Mouse (Mus musculus) limb, embryonic 11.5 days (tissue): ENCODE data around the gene Tmc1. TPM values are rescaled to one million over a fixed set of nuclear protein-coding genes. Genes with fewer than 3 reads are reported as not detected.

Experiments used
- ATAC-seq: fragments of 200-750 bp; cut with Nextera tagmentation; 2 replicates; pipeline ENCODE4 v1.8.0; 2017; ENCODE audit warnings: low read depth; ENCODE audit not compliant: insufficient number of reproducible peaks, low FRiP score, low TSS enrichment
- DNase-seq: peaks from one replicate; pipeline ENCODE4 v3.0.0-alpha.2; 2015; ENCODE audit warnings: low spot score
- H3K27ac ChIP-seq: fragments of 300-500 bp; sonication (generic); replicated peaks from 2 replicates; pipeline ENCODE4 v1.5.1; 2014; ENCODE audit warnings: low read depth, mild to moderate bottlenecking, low read length
- H3K27me3 ChIP-seq: fragments of 300-500 bp; sonication (generic); 2 replicates; pipeline ENCODE4 v1.6.1; 2014; ENCODE audit warnings: mild to moderate bottlenecking, low read length, mixed read lengths; ENCODE audit not compliant: control insufficient read depth, insufficient read depth
- H3K36me3 ChIP-seq: fragments of 300-500 bp; sonication (generic); 2 replicates; pipeline ENCODE4 v1.6.1; 2014; ENCODE audit warnings: mild to moderate bottlenecking, low read length, moderate library complexity, mixed read lengths; ENCODE audit not compliant: control insufficient read depth, insufficient read depth
- H3K4me1 ChIP-seq: fragments of 300-500 bp; sonication (generic); 2 replicates; pipeline ENCODE4 v1.6.1; 2014; ENCODE audit warnings: low read length, mixed read lengths; ENCODE audit not compliant: control insufficient read depth, insufficient read depth
- H3K4me2 ChIP-seq: fragments of 300-500 bp; sonication (generic); 2 replicates; pipeline ENCODE4 v1.6.1; 2014; ENCODE audit warnings: low read depth, mild to moderate bottlenecking, moderate library complexity; ENCODE audit not compliant: severe bottlenecking
- H3K4me3 ChIP-seq: fragments of 300-500 bp; sonication (generic); 2 replicates; pipeline ENCODE4 v1.5.1; 2014; ENCODE audit warnings: low read depth, low read length
- H3K9ac ChIP-seq: fragments of 300-500 bp; sonication (generic); 2 replicates; pipeline ENCODE4 v1.6.1; 2014; ENCODE audit warnings: mild to moderate bottlenecking, low read length
- H3K9me3 ChIP-seq: fragments of 300-500 bp; sonication (generic); 2 replicates; pipeline ENCODE4 v1.6.1; 2016; ENCODE audit warnings: low read length; ENCODE audit not compliant: control insufficient read depth
- WGBS: fragments of 180-500 bp; shearing (Covaris S2); extraction: QIAGEN DNeasy Blood & Tissue Kit; methylation state at CpG from one replicate; pipeline ENCODE4 v1.1.7; 2014; 5-methylcytosine and 5-hydroxymethylcytosine counted together
- polyA plus RNA-seq: library from polyadenylated mRNA; unstranded; fragments of >200 nt; fragmentation: Nextera tagmentation; extraction: Ambion mirVana; gene quantifications from 2 replicates; pipeline ENCODE4 v1.2.1, GENCODE M21; 2014

Tmc1 gene
- not detected in 2 replicates for polyA plus RNA-seq

GRCm38 (mm10) chr19:20953874-20954273 is at the start of gene Tmc1:
TSS of gene Tmc1 (minus strand) at chr19:20954202.
- H3K27ac ChIP-seq: no peak within 1 kb of the TSS
- H3K9ac ChIP-seq: no peak within 1 kb of the TSS
- 88% methylated on average over 6 of the region's 6 CpGs for WGBS
- no peaks in the 10 kb centered on the region for H3K36me3 ChIP-seq
- H3K4me3 ChIP-seq: no peak within 1 kb of the TSS
- H3K4me2 ChIP-seq: no peak within 1 kb of the TSS
- H3K9me3 ChIP-seq: no peaks in the 10 kb centered on the region
- DNase-seq: no peak
- ATAC-seq: no peak
- H3K27me3 ChIP-seq: no peaks in the 10 kb centered on the region
- H3K4me1 ChIP-seq: no peaks in the 10 kb centered on the region

- no peak overlapping the region for H3K9ac ChIP-seq
- H3K27ac ChIP-seq: no peak overlapping the region
- no peaks in the 10 kb centered on the region for H3K4me1 ChIP-seq
- DNase-seq (no peak), ATAC-seq (no peak)
- H3K27me3 ChIP-seq: no peaks in the 10 kb centered on the region
- H3K4me2 ChIP-seq: no peak overlapping the region
- no peaks in the 10 kb centered on the region for H3K36me3 ChIP-seq
- H3K4me3 ChIP-seq: no peak overlapping the region
- H3K9me3 ChIP-seq: no peaks in the 10 kb centered on the region
Observed at GRCm38 (mm10) chr19:21001552-21001951, 47.5 kb upstream of the Tmc1 start.

GRCm38 (mm10) chr19:20979244-20979643 is 25.2 kb upstream of the Tmc1 start:
- ATAC-seq (no peak), DNase-seq (no peak)
- Histone ChIP-seq H3K9me3 (no peaks in the 10 kb centered on the region), H3K4me2 (no peak overlapping the region), H3K4me1 (no peaks in the 10 kb centered on the region), H3K27ac (no peak overlapping the region), H3K36me3 (no peaks in the 10 kb centered on the region), H3K27me3 (no peaks in the 10 kb centered on the region), H3K4me3 (no peak overlapping the region), H3K9ac (no peak overlapping the region)
- WGBS: 74% methylated on average over 2 of the region's 2 CpGs

- no peaks in the 10 kb centered on the region for H3K27me3 ChIP-seq
- H3K9me3 ChIP-seq: no peaks in the 10 kb centered on the region
- H3K9ac ChIP-seq: no peak overlapping the region
- no peak overlapping the region for H3K4me2 ChIP-seq
- 49% methylated on average over 1 of the region's 1 CpGs for WGBS
- DNase-seq: no peak
- no peak for ATAC-seq
- H3K36me3 ChIP-seq: no peaks in the 10 kb centered on the region
- H3K4me3 ChIP-seq: no peak overlapping the region
- H3K27ac ChIP-seq: no peak overlapping the region
- H3K4me1 ChIP-seq: no peaks in the 10 kb centered on the region
Observed at GRCm38 (mm10) chr19:20978148-20978547, 24.1 kb upstream of the Tmc1 start.

DNA sequence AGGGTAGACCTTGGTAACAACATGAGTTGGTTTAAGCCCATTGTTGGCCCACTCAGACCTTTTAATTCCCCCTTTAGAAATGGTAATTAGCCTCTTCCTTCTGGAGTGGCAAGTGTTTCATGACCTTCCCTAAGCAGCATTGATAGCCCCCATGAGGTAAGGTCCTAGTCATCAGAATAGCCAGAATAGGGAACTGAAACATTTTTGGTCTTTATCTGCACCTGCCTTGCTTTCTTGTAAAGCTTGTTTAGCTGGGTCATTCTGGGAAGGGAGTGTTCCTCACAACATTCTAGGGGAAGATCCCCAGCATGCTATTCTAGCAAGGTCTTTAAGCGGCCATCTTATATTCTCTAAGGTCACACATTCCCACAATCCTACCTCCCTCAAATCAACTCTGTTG is 17.9 kb upstream of the Tmc1 start:
- no peaks in the 10 kb centered on the region for H3K9me3 ChIP-seq
- no peak overlapping the region for H3K9ac ChIP-seq
- no peak for DNase-seq
- no peak for ATAC-seq
- no peak overlapping the region for H3K4me2 ChIP-seq
- WGBS: 91% methylated on average over 1 of the region's 1 CpGs
- H3K4me3 ChIP-seq: no peak overlapping the region
- H3K4me1 ChIP-seq: no peaks in the 10 kb centered on the region
- H3K27ac ChIP-seq: no peak overlapping the region
- H3K36me3 ChIP-seq: no peaks in the 10 kb centered on the region
- no peaks in the 10 kb centered on the region for H3K27me3 ChIP-seq

GRCm38 (mm10) chr19:20954815-20955214 is 813 bp upstream of the Tmc1 start:
- WGBS: 88% methylated on average over 5 of the region's 5 CpGs
- no peaks in the 10 kb centered on the region for H3K4me1 ChIP-seq
- no peak overlapping the region for H3K4me2 ChIP-seq
- no peak overlapping the region for H3K27ac ChIP-seq
- no peaks in the 10 kb centered on the region for H3K9me3 ChIP-seq
- H3K4me3 ChIP-seq: no peak overlapping the region
- H3K36me3 ChIP-seq: no peaks in the 10 kb centered on the region
- no peaks in the 10 kb centered on the region for H3K27me3 ChIP-seq
- ATAC-seq (no peak), DNase-seq (no peak)
- H3K9ac ChIP-seq: no peak overlapping the region

DNA sequence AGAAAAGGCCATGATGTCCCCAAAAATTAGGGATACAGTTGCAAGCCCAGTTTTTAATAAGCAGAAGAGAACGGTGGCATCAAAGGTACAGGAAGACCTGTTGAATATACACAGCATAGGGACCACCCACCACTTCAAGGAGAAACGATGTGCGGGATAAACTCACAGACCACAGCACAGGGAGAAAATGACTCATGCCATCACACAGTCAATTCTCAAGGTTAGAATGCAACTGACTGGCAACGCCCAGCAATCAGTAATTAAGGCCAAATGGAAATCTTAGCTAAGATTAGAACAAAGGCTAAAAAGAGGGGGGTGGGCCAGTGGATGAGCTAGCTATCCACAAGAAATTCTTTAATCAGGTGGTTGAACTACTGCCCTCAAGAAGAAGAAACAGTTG is 9.6 kb downstream of the Tmc1 start:
- no peaks in the 10 kb centered on the region for H3K36me3 ChIP-seq
- H3K9me3 ChIP-seq: no peaks in the 10 kb centered on the region
- H3K9ac ChIP-seq: no peak overlapping the region
- H3K27me3 ChIP-seq: no peaks in the 10 kb centered on the region
- WGBS: 40% methylated on average over 4 of the region's 4 CpGs
- no peak overlapping the region for H3K27ac ChIP-seq
- ATAC-seq (no peak), DNase-seq (no peak)
- no peak overlapping the region for H3K4me2 ChIP-seq
- H3K4me3 ChIP-seq: no peak overlapping the region
- no peaks in the 10 kb centered on the region for H3K4me1 ChIP-seq

- WGBS: 47% methylated on average over 7 of the region's 7 CpGs
- no peak overlapping the region for H3K9ac ChIP-seq
- no peak overlapping the region for H3K4me2 ChIP-seq
- no peak for DNase-seq
- peaks cover 3% of the 10 kb centered on the region; the same call in 1 of the 2 replicates for H3K4me1 ChIP-seq
- ATAC-seq: no peak
- H3K4me3 ChIP-seq: no peak overlapping the region
- H3K9me3 ChIP-seq: no peaks in the 10 kb centered on the region
- H3K27ac ChIP-seq: no peak overlapping the region
- no peaks in the 10 kb centered on the region for H3K36me3 ChIP-seq
- H3K27me3 ChIP-seq: no peaks in the 10 kb centered on the region
Observed at GRCm38 (mm10) chr19:20924282-20924681, 29.7 kb downstream of the Tmc1 start.
